Mouse (Mus musculus) CH12.LX (cell line): Measurements from ENCODE around the gene Pigu. TPM values are rescaled to one million over a fixed set of nuclear protein-coding genes. Genes with fewer than 3 reads are reported as not detected.

Experiments used
- DNase-seq: peaks from one replicate; pipeline ENCODE4 v3.0.0-alpha.2; 2013; ENCODE audit errors: extremely low read depth
- H3K27ac ChIP-seq: 2 replicates; pipeline ENCODE4 v1.5.1; 2012; ENCODE audit warnings: low read depth, mild to moderate bottlenecking, control low read depth, moderate library complexity; ENCODE audit not compliant: insufficient read depth
- H3K27me3 ChIP-seq: replicated peaks from 2 replicates; pipeline ENCODE3; 2012; ENCODE audit warnings: inconsistent platforms
- H3K36me3 ChIP-seq, 2 experiments: replicated peaks in 1 of 2; 2 replicates each; pipeline versions ENCODE3 to v1.6.1; 2012; ENCODE audit warnings: inconsistent platforms in 1 of 2, low read length in 1 of 2, mild to moderate bottlenecking in 1 of 2, mixed read lengths in 1 of 2, moderate library complexity in 1 of 2; ENCODE audit not compliant: control insufficient read depth in 1 of 2, insufficient read depth in 1 of 2
- H3K4me1 ChIP-seq, 2 experiments: 2 replicates each; pipeline ENCODE4 v1.6.1; 2012; ENCODE audit warnings: inconsistent platforms in 1 of 2, moderate library complexity in 1 of 2; ENCODE audit not compliant: insufficient read depth in 2 of 2, control insufficient read depth in 1 of 2
- H3K4me2 ChIP-seq: 2 replicates; pipeline ENCODE4 v1.6.1; 2012; ENCODE audit warnings: low read depth, mild to moderate bottlenecking, control low read depth; ENCODE audit not compliant: poor library complexity, insufficient read depth, severe bottlenecking
- H3K4me3 ChIP-seq, 3 experiments: fragments of 150-350 bp in 1 of 3; sonication (generic) in 1 of 3; replicated peaks in 1 of 3; 2 replicates each; pipeline versions ENCODE3 to v1.5.1; 2011 to 2012; ENCODE audit warnings: low read depth in 2 of 3, low read length in 2 of 3, mild to moderate bottlenecking in 2 of 3, moderate library complexity in 2 of 3, control low read depth in 1 of 3, improper control_type of control experiment in 1 of 3, inconsistent platforms in 1 of 3, mixed read lengths in 1 of 3; ENCODE audit not compliant: poor library complexity in 1 of 3
- H3K79me2 ChIP-seq: replicated peaks from 2 replicates; pipeline ENCODE4 v1.6.1; 2012; ENCODE audit warnings: mild to moderate bottlenecking, moderate library complexity; ENCODE audit not compliant: control insufficient read depth, poor library complexity, insufficient read depth, severe bottlenecking; ENCODE audit errors: extremely low read depth
- H3K9ac ChIP-seq: 2 replicates; pipeline ENCODE4 v1.6.1; 2012; ENCODE audit warnings: low read depth, mild to moderate bottlenecking, control low read depth, moderate library complexity; ENCODE audit not compliant: insufficient read depth
- H3K9me3 ChIP-seq: replicated peaks from 2 replicates; pipeline ENCODE3; 2012; ENCODE audit warnings: low read length, inconsistent platforms, mixed read lengths
- BHLHE40 ChIP-seq: IDR thresholded peaks from 2 replicates; pipeline ENCODE4 v1.6.1; 2011; ENCODE audit warnings: mild to moderate bottlenecking, low read depth, low read length, improper control_type of control experiment
- CTCF ChIP-seq, 2 experiments: IDR thresholded peaks in 1 of 2; conservative IDR thresholded peaks in 1 of 2; 2 replicates each; pipeline ENCODE4 v1.5.1; 2011 to 2012; ENCODE audit warnings: low read depth in 2 of 2, low read length in 2 of 2, improper control_type of control experiment in 1 of 2, inconsistent platforms in 1 of 2, mild to moderate bottlenecking in 1 of 2, moderate library complexity in 1 of 2
- E2F4 ChIP-seq: IDR thresholded peaks from 2 replicates; pipeline ENCODE4 v1.6.1; 2011; ENCODE audit warnings: low read depth, low read length, improper control_type of control experiment; ENCODE audit not compliant: insufficient replicate concordance
- EP300 ChIP-seq: IDR thresholded peaks from 2 replicates; pipeline ENCODE4 v1.6.1; 2011; ENCODE audit warnings: low read length, improper control_type of control experiment
- GABPA ChIP-seq: IDR thresholded peaks from 2 replicates; pipeline ENCODE4 v1.6.1; 2012; ENCODE audit warnings: low read depth, low read length, improper control_type of control experiment, inconsistent platforms; ENCODE audit not compliant: insufficient replicate concordance
- IRF4 ChIP-seq: IDR thresholded peaks from 2 replicates; pipeline ENCODE4 v1.6.1; 2014; ENCODE audit warnings: low read depth, mild to moderate bottlenecking, inconsistent platforms, low read length, improper control_type of control experiment
- JUN ChIP-seq: IDR thresholded peaks from 2 replicates; pipeline ENCODE4 v1.6.1; 2011; ENCODE audit warnings: low read depth, mild to moderate bottlenecking, low read length, improper control_type of control experiment, moderate library complexity; ENCODE audit not compliant: insufficient read depth
- JUND ChIP-seq: conservative IDR thresholded peaks from 2 replicates; pipeline ENCODE4 v1.6.1; 2011; ENCODE audit warnings: low read depth, low read length, improper control_type of control experiment
- KAT2A ChIP-seq: IDR thresholded peaks from 2 replicates; pipeline ENCODE4 v1.6.1; 2012; ENCODE audit warnings: low read length, improper control_type of control experiment, inconsistent platforms; ENCODE audit not compliant: insufficient replicate concordance
- MAFK ChIP-seq: IDR thresholded peaks from 2 replicates; pipeline ENCODE4 v1.6.1; 2011; ENCODE audit warnings: low read length, improper control_type of control experiment; ENCODE audit not compliant: insufficient replicate concordance
- MAX ChIP-seq: IDR thresholded peaks from 2 replicates; pipeline ENCODE4 v1.6.1; 2011; ENCODE audit warnings: low read length, improper control_type of control experiment
- MAZ ChIP-seq: IDR thresholded peaks from 2 replicates; pipeline ENCODE4 v1.6.1; 2012; ENCODE audit warnings: low read depth, mild to moderate bottlenecking, inconsistent platforms, low read length, improper control_type of control experiment, moderate library complexity
- MEF2A ChIP-seq: IDR thresholded peaks from 2 replicates; pipeline ENCODE4 v1.6.1; 2014; ENCODE audit warnings: low read depth, mild to moderate bottlenecking, inconsistent platforms, low read length, improper control_type of control experiment, borderline replicate concordance
- MYC ChIP-seq: IDR thresholded peaks from 2 replicates; pipeline ENCODE4 v1.6.1; 2011; ENCODE audit warnings: low read depth, mild to moderate bottlenecking, improper control_type of control experiment, low read length
- PAX5 ChIP-seq: IDR thresholded peaks from 2 replicates; pipeline ENCODE4 v1.6.1; 2012; ENCODE audit warnings: low read length, inconsistent platforms, mixed read lengths
- POLR2A ChIP-seq: IDR thresholded peaks from 2 replicates; pipeline ENCODE4 v1.6.1; 2011; ENCODE audit warnings: low read depth, mild to moderate bottlenecking, improper control_type of control experiment, low read length
- RAD21 ChIP-seq: IDR thresholded peaks from 2 replicates; pipeline ENCODE4 v1.6.1; 2011; ENCODE audit warnings: low read depth, mild to moderate bottlenecking, low read length, improper control_type of control experiment, moderate library complexity
- SMC3 ChIP-seq: IDR thresholded peaks from 2 replicates; pipeline ENCODE4 v1.6.1; 2011; ENCODE audit warnings: low read depth, low read length, improper control_type of control experiment
- TBP ChIP-seq: conservative IDR thresholded peaks from 2 replicates; pipeline ENCODE4 v1.6.1; 2011; ENCODE audit warnings: low read depth, low read length, improper control_type of control experiment
- TCF12 ChIP-seq: IDR thresholded peaks from 2 replicates; pipeline ENCODE4 v1.6.1; 2014; ENCODE audit warnings: low read depth, mild to moderate bottlenecking, inconsistent platforms, low read length, improper control_type of control experiment
- UBTF ChIP-seq: IDR thresholded peaks from 2 replicates; pipeline ENCODE4 v1.6.1; 2012; ENCODE audit warnings: low read depth, mild to moderate bottlenecking, inconsistent platforms, low read length, improper control_type of control experiment, moderate library complexity
- USF1 ChIP-seq: IDR thresholded peaks from 2 replicates; pipeline ENCODE4 v1.6.1; 2014; ENCODE audit warnings: low read depth, mild to moderate bottlenecking, inconsistent platforms, low read length, improper control_type of control experiment
- USF2 ChIP-seq: conservative IDR thresholded peaks from 2 replicates; pipeline ENCODE4 v1.6.1; 2011; ENCODE audit warnings: low read depth, low read length, improper control_type of control experiment
- ZKSCAN1 ChIP-seq: IDR thresholded peaks from 2 replicates; pipeline ENCODE4 v1.6.1; 2012; ENCODE audit warnings: low read depth, inconsistent platforms, low read length, improper control_type of control experiment, borderline replicate concordance
- ZNF384 ChIP-seq: IDR thresholded peaks from 2 replicates; pipeline ENCODE4 v1.6.1; 2012; ENCODE audit warnings: low read depth, low read length, improper control_type of control experiment, inconsistent platforms
- dilution Hi-C: fragments of 300-500 bp; cut with MboI; formaldehyde crosslinking; loops from 2 replicates; pipeline ENCODE4 v1.14.3; 2020; ENCODE audit warnings: low sequenced_read_pairs; ENCODE audit not compliant: extremely low pct_unique_long_range_greater_than_20kb, extremely low pct_ligation_motif_present
- in situ Hi-C: fragments of 300-500 bp; cut with MboI; formaldehyde crosslinking; loops from 3 replicates; pipeline ENCODE4 v1.14.3; 2019; ENCODE audit warnings: low sequenced_read_pairs, low pct_ligation_motif_present, low pct_unique_long_range_greater_than_20kb, mixed read lengths
- polyA plus RNA-seq: library from polyadenylated mRNA; unstranded; fragments of >175 nt; gene quantifications from 2 replicates; pipeline ENCODE4 v1.2.1, GENCODE M21; 2012; ENCODE audit warnings: low read depth; ENCODE audit not compliant: insufficient read length
- total RNA-seq, 2 experiments: library from RNA; depleted of rRNA; stranded (reverse); fragments of 300-350 nt in 1 of 2; fragments of >200 nt in 1 of 2; gene quantifications; 2 replicates each; pipeline ENCODE4 v1.2.3; 2012 to 2014

Pigu gene
- total and polyA plus RNA-seq, 3 experiments, result 29.0 to 57.3 (median 39.1) TPM

- in situ Hi-C loops, result no loop called here
- peaks cover 2 to 7% of the 10 kb centered on the region in 2 experiments; a peak in 2 of 4 replicates for H3K4me1 ChIP-seq
- dilution Hi-C loops, result no loop called here
- H3K27ac ChIP-seq, result no peak overlapping the region
- DNase-seq, result no peak
- peaks cover 9% of the 10 kb centered on the region for H3K9me3 ChIP-seq
- H3K27me3 ChIP-seq, result no peaks in the 10 kb centered on the region
- no peak overlapping the region for H3K4me3 ChIP-seq
- no peaks in the 10 kb centered on the region for H3K79me2 ChIP-seq
- H3K4me2 ChIP-seq, result no peak overlapping the region
- no peak overlapping the region for H3K9ac ChIP-seq
- peaks cover 19 to 71% of the 10 kb centered on the region in 2 experiments for H3K36me3 ChIP-seq
- TF ChIP-seq MEF2A, result no peak
- no peak for TF ChIP-seq USF1
- TF ChIP-seq EP300, result no peak
- no peak for TF ChIP-seq USF2
- TF ChIP-seq RAD21, result no peak
- no peak for TF ChIP-seq ZKSCAN1
- no peak for TF ChIP-seq MAFK
- TF ChIP-seq ZNF384, result no peak
- TF ChIP-seq MYC, result no peak
- no peak for TF ChIP-seq TCF12
- TF ChIP-seq JUN, result no peak
Measured at GRCm38 (mm10) chr2:155279163-155279562, 78.1 kb downstream of the Pigu start.

- no peak overlapping the region for H3K27ac ChIP-seq
- in situ Hi-C loops, result no loop called here
- H3K79me2 ChIP-seq, result no peaks in the 10 kb centered on the region
- H3K9ac ChIP-seq, result no peak overlapping the region
- no peak overlapping the region for H3K4me3 ChIP-seq
- peaks cover 9% of the 10 kb centered on the region for H3K9me3 ChIP-seq
- TF ChIP-seq E2F4, result no peak
- no peaks in the 10 kb centered on the region for H3K27me3 ChIP-seq
- dilution Hi-C loops, result no loop called here
- DNase-seq, result no peak
- no peak overlapping the region for H3K4me2 ChIP-seq
- peaks cover 2 to 7% of the 10 kb centered on the region in 2 experiments; a peak in 2 of 4 replicates for H3K4me1 ChIP-seq
- H3K36me3 ChIP-seq, result peaks cover 15 to 63% of the 10 kb centered on the region in 2 experiments
Measured at GRCm38 (mm10) chr2:155278361-155278760, 78.9 kb downstream of the Pigu start.

DNA sequence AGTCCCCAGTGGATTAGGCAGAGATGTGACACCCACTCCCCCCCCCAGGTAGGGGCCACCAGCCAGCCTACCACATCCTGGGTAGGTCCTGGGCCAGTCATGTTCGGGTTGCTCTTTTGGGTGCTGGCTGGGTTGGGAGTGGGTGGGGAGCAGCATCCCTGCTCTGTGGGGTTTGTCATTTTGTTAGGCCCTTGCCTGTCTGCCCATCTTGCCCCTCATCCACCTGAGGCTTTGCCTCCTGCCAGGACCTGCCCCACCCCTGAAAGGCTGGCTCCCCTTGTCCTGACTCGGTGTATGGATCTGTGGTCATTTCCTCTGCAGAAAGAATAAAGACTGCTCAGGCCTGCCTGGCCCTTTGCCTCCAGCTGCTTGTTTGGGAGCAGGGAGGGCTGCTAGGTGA is 79.5 kb downstream of the Pigu start:
- TF ChIP-seq MAX, result no peak
- no peak for TF ChIP-seq ZKSCAN1
- TF ChIP-seq IRF4, result no peak
- TF ChIP-seq TCF12, result no peak
- no peak for TF ChIP-seq USF1
- TF ChIP-seq PAX5, result no peak
- TF ChIP-seq MAZ, result no peak
- no peak for TF ChIP-seq BHLHE40
- no peak for TF ChIP-seq GABPA
- no peak for TF ChIP-seq MEF2A
- TF ChIP-seq SMC3, result no peak
- TF ChIP-seq TBP, result no peak
- TF ChIP-seq CTCF (conservative IDR thresholded peaks at IDR 0.05 in 1 of 2, IDR thresholded peaks at IDR 0.05 in 1 of 2; ENCODE audit: low read depth in 2 of 2, low read length in 2 of 2), result no peak
- no peak for TF ChIP-seq KAT2A
- no peak for TF ChIP-seq UBTF
- no peak for TF ChIP-seq POLR2A
- no peak for TF ChIP-seq EP300
- no peak for TF ChIP-seq JUND
- Histone ChIP-seq H3K9me3 (peaks cover 9% of the 10 kb centered on the region), H3K79me2 (no peaks in the 10 kb centered on the region), H3K27ac (no peak overlapping the region), H3K36me3 (peaks cover 15 to 57% of the 10 kb centered on the region in 2 experiments), H3K4me1 (peaks cover 2 to 7% of the 10 kb centered on the region in 2 experiments; a peak in 2 of 4 replicates), H3K4me3 (no peak overlapping the region), H3K9ac (no peak overlapping the region), H3K27me3 (no peaks in the 10 kb centered on the region), H3K4me2 (no peak overlapping the region)
- in situ Hi-C loops (no loop called here), dilution Hi-C loops (no loop called here)
- DNase-seq, result no peak
